Mouse (Mus musculus) thymus, postnatal 36 days (tissue): Measurements from ENCODE around the gene Cib1.

ENCODE experiments used
- DNase-seq, 2 experiments: peaks; one replicate each; pipeline ENCODE4 v3.0.0; 2022; ENCODE audit warnings: mixed read lengths in 2 of 2

Gene Cib1

GRCm38 (mm10) chr7:80232489-80233029 lies at the start of gene Cib1, which contains the start of gene Gdpgp1:
Gene Cib1 (minus strand): TSS chr7:80232813.
Gene Gdpgp1 (plus strand): TSS chr7:80232865.
- peak; percentile 99 for DNase-seq

DNA sequence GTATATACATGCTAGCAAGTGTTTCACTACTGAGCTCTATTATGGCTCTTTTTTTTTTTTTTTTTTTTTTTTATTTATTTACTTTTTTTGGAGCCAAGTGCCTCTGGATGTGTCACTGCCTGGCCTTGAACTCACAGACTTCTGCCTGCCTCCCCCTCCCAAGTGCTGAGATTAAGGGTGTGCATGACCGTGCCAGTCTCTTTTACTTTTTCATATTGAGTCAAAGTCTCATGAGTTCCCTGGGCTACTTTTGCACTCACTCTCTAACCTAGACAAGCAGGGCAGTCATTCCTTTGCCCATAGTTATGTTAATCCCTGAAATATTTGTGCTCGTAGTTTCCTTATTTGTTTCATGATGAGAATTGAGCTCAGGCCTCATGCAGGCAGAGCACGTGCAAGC lies 49.0 kb upstream of the Cib1 start:
- DNase-seq = no peak

- no peak for DNase-seq
Observed at GRCm38 (mm10) chr7:80280998-80281397, 48.4 kb upstream of the Cib1 start.

DNA sequence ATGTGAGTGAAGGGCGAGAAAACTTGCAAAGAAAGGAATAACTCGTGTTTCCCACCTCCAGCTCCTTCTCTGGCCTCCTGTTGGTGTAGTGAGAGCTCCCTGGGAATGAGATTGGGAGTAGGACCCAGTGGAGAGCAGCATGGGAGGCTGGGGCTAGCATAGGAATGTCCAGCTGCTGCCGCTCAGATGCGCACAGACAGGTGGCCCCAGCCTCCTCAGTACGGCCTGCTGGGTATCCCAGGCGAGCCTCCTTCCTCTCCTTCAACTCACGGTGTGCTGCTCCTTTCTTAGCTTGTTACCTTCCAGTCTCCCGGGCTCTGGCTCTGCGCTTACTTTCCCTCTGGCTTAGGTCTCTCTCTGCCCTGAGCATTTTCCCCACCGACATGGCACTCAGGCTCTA lies 47.4 kb upstream of the Cib1 start:
- DNase-seq = no peak

DNA sequence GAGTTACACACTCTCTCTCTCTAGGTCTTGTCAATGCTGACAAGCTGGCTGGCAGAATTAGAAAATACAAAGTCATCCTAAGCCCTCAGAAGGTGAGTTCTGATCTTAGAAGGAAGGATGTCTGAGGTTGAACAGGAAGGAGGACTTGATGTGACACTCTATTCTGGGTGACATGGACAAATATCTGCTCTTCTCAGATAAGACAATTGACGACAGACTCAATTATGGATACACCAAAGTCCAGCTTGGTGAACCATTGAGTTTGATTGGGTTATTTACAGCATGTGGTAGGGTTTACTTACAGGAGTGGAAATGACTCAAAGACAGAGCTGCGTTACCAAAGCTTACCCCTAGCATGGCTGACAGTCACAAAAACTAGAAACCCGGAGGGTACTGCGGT lies 43.8 kb upstream of the Cib1 start:
- DNase-seq = no peak

- no peak for DNase-seq
Observed at GRCm38 (mm10) chr7:80273456-80273855, 40.8 kb upstream of the Cib1 start.

- DNase-seq = no peak
Observed at GRCm38 (mm10) chr7:80269751-80270255, 37.2 kb upstream of the Cib1 start.

DNA sequence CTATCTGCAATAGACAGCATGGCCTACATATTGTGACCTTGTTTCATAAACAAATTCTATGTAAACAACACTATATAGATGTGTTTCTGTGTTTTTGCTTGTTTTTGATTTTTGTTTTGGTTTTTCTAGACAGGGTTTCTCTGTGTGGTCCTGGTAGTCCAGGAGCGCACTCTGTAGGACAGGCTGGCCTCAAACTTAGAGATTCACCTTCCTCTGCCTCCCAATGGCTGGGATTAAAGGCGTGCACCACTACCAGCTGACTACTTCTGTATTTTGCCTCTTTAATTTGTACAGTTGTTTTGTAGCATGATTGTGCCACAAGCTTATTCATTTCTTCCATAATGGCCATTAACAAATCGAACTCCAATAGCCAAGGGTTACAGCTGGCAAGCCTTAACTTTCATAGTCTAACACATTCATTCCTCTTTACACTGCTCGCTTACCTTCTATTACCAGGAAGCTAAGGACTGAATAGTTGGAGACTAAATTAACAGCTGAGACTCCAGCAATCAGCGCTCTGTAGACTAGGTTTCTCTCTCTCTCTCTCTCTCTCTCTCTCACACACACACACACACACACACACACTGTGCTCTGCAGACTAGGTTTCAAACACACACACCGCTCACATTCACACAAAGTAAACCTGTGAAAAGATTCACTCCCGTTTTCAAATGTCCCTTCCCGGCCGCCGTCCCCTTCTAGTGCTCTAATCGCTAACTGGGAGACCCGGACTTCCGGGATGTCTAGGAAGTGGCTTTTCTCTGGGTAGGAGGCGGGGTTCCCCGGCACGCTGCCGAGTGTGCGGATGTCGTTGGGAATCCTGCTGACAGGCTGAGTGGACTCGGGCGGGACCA lies 36.5 kb upstream of the Cib1 start, which contains the start of gene Vps33b:
Vps33b (plus strand) TSS at position 753 of the 854 bp plus-strand sequence.
- peak; percentile 95 to 96 for DNase-seq

GRCm38 (mm10) chr7:80267764-80268163 lies 35.2 kb upstream of the Cib1 start:
- no peak for DNase-seq

- no peak for DNase-seq
Observed at GRCm38 (mm10) chr7:80264606-80265005, 32.0 kb upstream of the Cib1 start.

DNA sequence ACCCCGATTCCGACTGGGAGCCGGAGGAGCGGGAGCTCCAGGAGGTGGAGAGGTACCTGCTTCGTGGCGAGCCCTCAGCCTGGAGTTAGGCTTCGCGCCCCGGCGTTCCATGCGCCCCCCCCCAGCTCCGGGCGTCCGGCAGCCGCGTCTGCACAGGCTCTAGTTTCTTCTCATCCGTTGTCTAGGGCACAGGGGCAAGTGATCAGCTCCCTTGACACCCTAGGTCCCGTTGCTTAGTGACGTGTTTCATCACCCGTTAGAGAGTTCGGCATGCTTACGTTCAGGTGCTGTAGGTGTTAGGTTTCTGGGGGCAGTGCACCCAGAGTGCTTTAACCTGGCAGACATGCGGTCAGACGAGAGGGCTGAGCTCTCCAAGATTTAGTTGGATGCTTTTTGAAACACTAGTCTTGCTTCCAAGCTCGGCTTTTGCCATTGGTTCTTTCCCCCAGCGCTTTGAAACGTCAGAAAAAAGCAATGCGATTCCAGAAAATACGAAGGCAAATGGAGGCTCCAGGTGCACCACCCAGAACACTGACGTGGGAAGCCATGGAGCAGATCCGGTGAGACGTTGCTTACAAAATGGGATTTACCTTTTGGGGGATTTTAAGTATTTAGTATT lies 28.9 kb upstream of the Cib1 start:
- DNase-seq = no peak

DNA sequence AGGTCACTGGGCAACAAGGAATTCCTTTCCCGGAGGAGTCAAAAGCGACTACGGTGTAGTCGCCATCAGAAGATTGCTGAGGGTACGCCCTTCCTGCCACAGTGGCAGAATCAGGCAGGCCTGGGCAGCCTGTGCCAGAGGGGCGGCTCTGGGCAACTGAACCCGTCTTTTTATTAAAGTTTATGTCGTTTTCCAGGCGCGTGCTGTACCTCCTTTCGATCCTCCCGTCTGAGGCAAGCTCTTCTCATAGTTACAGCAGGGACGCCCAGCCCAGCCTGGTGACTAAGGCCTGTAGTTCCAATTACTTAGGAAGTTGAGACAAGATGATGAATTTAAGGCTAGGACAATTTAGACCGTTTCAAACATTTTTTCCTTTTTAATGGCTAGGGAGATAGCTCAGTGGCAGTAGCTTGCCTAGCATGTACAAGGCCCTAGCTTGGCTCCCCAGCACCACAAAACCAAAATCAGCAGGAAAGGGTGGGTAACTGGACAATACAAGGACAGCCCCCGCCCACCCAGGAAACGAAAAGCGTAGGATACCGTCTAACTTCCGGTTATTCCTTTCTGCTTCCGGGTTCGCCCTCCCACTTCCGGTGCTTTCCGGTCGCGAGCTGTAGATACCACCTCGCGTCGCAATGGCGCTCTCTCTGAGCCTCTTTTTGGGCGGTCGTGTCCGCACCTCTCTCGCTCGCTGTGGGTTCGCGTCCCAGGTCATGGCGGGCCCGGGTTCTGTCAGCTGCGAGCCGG lies 28.2 kb upstream of the Cib1 start, which contains the start of gene Ngrn:
Ngrn (plus strand) TSS at position 591 of the 747 bp plus-strand sequence.
- peak; percentile 82 to 83 for DNase-seq

- no peak for DNase-seq
Observed at GRCm38 (mm10) chr7:80257706-80258105, 25.1 kb upstream of the Cib1 start.

DNA sequence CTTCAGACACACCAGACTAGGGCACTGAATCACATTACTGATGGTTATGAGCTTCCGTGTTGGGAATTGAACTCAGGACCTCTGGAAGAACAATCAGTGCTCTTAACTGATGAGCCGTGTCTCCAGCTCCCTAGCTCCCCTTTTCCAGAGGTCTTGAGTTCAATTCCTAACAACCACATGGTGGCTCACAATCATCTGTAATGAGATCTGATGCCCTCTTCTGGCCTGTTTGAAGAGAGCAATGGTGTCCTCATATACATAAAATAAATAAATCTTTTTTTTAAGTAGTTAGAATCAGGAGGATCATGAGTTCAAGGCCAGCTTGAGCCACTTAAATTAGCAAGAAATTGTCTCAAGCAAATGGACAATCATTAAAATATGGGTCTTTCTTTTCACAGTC lies 23.4 kb upstream of the Cib1 start:
- DNase-seq = no peak

- no peak for DNase-seq
Observed at GRCm38 (mm10) chr7:80252886-80253285, 20.3 kb upstream of the Cib1 start.

DNA sequence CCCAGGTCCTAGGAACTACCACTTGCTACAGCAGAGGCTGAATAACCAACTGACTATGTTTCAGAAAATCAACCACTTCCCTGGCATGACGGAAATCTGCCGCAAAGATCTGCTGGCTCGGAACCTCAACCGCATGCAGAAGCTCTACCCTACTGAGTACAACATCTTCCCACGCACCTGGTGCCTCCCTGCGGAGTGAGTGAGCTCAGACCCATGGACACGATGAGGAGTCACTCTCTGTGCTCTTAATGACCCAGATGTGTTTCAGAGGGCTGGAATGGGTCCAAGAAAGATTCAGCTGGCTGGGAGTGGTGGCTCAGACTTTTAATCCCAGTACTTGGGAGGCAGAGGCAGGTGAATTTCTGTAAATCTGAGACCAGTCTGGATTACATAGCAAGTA lies 19.8 kb upstream of the Cib1 start:
- no peak for DNase-seq

DNA sequence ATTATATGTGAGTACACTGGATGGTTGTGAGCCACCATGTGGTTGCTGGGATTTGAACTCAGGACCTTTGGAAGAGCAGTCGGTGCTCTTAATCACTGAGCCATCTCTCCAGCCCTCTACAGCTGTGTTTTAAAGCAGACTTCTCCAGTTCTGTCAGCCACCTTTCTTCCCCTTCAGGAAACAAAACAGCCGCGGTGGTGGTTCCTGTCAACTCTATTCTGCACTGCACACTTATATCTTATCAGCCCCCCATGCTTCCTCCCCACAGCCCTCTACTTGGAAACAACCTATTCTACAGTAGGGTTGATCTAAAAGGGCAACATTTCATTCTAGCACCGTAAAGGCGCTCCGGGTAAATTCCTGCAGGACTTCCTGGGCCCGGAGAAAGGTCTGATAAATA lies 14.2 kb upstream of the Cib1 start:
- peak in 1 of 2 experiments; percentile 32 for DNase-seq

DNA sequence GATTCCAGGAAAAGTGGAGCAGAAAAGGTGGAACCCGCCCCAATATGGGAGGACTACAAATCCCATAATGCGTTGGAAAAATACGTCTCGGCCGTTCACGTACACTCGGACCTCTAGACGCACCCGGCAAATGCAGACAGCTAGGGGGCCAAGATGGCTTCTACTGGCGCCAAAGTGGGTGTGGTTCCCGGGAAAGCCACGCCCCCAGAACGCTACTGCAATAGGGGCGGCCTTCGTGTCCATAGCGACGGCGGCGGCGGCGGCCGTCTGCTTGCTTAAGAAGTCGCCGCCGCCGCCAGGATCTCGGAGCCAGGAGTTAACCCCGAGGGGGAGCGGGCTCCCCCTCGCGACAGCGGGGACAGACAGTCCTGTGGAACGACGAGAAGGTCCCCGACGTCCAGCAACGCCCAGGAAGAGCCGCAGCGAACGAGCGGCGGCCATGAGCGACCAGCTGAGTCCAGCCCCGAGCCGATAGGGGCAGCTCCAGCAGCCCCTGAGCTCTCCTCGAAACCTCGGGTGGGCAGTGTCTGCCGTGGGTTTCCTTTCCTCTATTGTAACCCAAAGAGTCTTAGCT lies 13.6 kb upstream of the Cib1 start, which contains the start of gene Ttll13:
Ttll13 (plus strand) TSS at position 229 of the 574 bp plus-strand sequence.
- DNase-seq = peak; percentile 94 to 97

DNA sequence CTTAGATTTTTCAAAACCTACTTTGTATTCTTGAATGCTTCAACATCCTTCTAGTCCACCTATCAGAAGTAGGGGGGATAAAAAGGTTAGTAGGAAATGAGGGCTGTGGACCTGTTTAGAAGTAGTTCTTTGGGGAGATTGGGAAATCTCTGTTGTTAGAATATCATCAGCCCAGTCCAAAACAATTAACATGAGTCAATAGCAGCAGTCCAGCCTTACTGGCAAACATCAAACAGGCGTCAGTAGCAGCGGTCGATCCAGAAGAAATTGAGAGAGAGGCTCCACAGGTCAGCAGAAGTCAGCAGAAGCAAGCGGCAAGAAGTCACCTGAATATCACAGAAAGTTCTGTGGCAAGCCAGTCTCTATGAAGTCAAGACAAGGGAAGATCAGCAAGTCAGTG lies 12.2 kb upstream of the Cib1 start:
- no peak for DNase-seq

GRCm38 (mm10) chr7:80241661-80242060 lies 9.0 kb upstream of the Cib1 start:
- DNase-seq = no peak

DNA sequence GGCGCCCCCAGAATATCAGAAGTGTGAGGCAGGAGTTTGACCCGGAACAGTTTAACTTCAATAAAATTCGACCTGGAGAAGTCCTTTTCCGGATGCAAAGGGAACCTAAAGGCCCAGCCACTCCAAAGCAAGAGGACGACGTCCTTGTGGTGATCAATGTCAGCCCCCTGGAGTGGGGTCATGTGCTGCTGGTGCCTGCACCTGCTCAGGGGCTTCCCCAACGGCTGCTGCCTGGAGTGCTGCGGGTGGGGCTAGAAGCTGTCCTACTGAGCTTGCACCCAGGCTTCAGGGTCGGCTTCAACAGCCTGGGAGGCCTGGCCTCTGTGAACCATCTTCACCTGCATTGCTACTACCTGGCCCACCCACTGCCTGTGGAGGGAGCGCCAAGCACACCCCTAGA lies 5.9 kb upstream of the Cib1 start:
- DNase-seq = no peak

- DNase-seq = no peak
Observed at GRCm38 (mm10) chr7:80233799-80234198, 1.2 kb upstream of the Cib1 start.
